Mouse (Mus musculus) liver, embryonic 14.5 days (tissue): Measurements from ENCODE around the gene Bmpr1b. TPM values are rescaled to one million over a fixed set of nuclear protein-coding genes. Genes with fewer than 3 reads are reported as not detected.
A peak's percentile ranks its signal among the peaks of the same experiment; 100 is the strongest.

Experiments used
- ATAC-seq: fragments of 200-750 bp; cut with Nextera tagmentation; 2 replicates; pipeline ENCODE4 v1.8.0; 2017; ENCODE audit warnings: moderate number of reproducible peaks, mild to moderate bottlenecking, moderate library complexity; ENCODE audit not compliant: insufficient read depth
- DNase-seq, 3 experiments: peaks; one replicate each; pipeline ENCODE4 v3.0.0-alpha.2; 2012 to 2013; ENCODE audit warnings: low read depth in 3 of 3, low spot score in 3 of 3
- H3K27ac ChIP-seq: fragments of 300-500 bp; sonication (generic); 2 replicates; pipeline ENCODE4 v1.5.1; 2014; ENCODE audit warnings: moderate library complexity, mild to moderate bottlenecking, control low read depth, inconsistent platforms
- H3K27me3 ChIP-seq: fragments of 300-500 bp; sonication (generic); 2 replicates; pipeline ENCODE4 v1.6.1; 2014; ENCODE audit warnings: mild to moderate bottlenecking, low read length, moderate library complexity; ENCODE audit not compliant: control insufficient read depth, insufficient read depth
- H3K36me3 ChIP-seq: fragments of 300-500 bp; sonication (generic); replicated peaks from 2 replicates; pipeline ENCODE4 v1.6.1; 2014; ENCODE audit warnings: low read depth; ENCODE audit not compliant: control insufficient read depth, insufficient read depth
- H3K4me1 ChIP-seq, 2 experiments: fragments of 200-500 bp in 1 of 2; fragments of 300-500 bp in 1 of 2; sonication (generic) in 1 of 2; replicated peaks; 2 replicates each; pipeline ENCODE4 v1.6.1; 2012 to 2014; ENCODE audit warnings: antibody characterized with exemption in 1 of 2, inconsistent platforms in 1 of 2, low read length in 1 of 2; ENCODE audit not compliant: control insufficient read depth in 2 of 2, insufficient read depth in 2 of 2
- H3K4me2 ChIP-seq: fragments of 300-500 bp; sonication (generic); 2 replicates; pipeline ENCODE4 v1.6.1; 2014; ENCODE audit warnings: low read depth, mild to moderate bottlenecking, control low read depth, moderate library complexity
- H3K4me3 ChIP-seq, 2 experiments: fragments of 200-500 bp in 1 of 2; fragments of 300-500 bp in 1 of 2; sonication (generic) in 1 of 2; 2 replicates each; pipeline ENCODE4 v1.5.1; 2012 to 2014; ENCODE audit warnings: low read depth in 2 of 2, low read length in 2 of 2, mild to moderate bottlenecking in 2 of 2, control low read depth in 1 of 2, inconsistent platforms in 1 of 2, moderate library complexity in 1 of 2; ENCODE audit not compliant: insufficient read depth in 1 of 2
- H3K9ac ChIP-seq: fragments of 300-500 bp; sonication (generic); replicated peaks from 2 replicates; pipeline ENCODE4 v1.6.1; 2014; ENCODE audit warnings: mild to moderate bottlenecking, control low read depth, moderate library complexity
- H3K9me3 ChIP-seq: fragments of 300-500 bp; sonication (generic); 2 replicates; pipeline ENCODE4 v1.6.1; 2016; ENCODE audit warnings: low read length, mixed read lengths; ENCODE audit not compliant: control insufficient read depth
- CTCF ChIP-seq: IDR thresholded peaks from 2 replicates; pipeline ENCODE4 v1.5.1; 2016; ENCODE audit warnings: antibody characterized with exemption, low read depth, control low read depth
- EP300 ChIP-seq: IDR thresholded peaks from 2 replicates; pipeline ENCODE4 v1.6.1; 2016; ENCODE audit warnings: antibody characterized with exemption, low read depth
- WGBS: fragments of 180-500 bp; shearing (Covaris S2); extraction: QIAGEN DNeasy Blood & Tissue Kit; methylation state at CpG from one replicate; pipeline ENCODE4 v1.1.7; 2014; ENCODE audit not compliant: insufficient replicate concordance; 5-methylcytosine and 5-hydroxymethylcytosine counted together
- polyA plus RNA-seq, 2 experiments: library from polyadenylated mRNA; depleted of rRNA in 1 of 2; stranded (reverse) in 1 of 2; unstranded in 1 of 2; fragments of >200 nt; fragmentation: Nextera tagmentation in 1 of 2; extraction: Ambion mirVana in 1 of 2; gene quantifications; 2 replicates each; pipeline versions ENCODE4 v1.2.1 to v1.2.3; 2012 to 2014

The Bmpr1b gene
- polyA plus RNA-seq, 2 experiments, result 0.03 to 0.05 TPM

DNA sequence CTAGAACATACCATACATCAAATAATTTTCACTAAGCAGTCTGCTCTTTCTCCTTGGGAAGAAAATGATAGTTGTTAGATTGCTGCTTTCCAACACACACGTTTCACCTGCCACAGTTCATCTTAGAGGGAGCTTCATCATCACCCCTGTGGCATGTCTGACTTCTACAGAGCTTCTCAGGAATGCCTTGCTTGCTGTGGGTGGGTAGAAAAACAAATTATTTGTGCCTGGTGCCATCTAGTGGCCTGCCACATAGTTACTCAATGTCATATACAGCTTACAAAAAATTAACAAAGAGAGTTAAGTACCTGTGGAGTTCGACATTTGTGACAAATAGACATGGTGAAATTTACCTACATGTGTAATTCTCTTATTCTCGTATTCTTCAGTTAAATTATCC lies 338.1 kb downstream of the Bmpr1b start:
- no peak overlapping the region for H3K4me2 ChIP-seq
- ATAC-seq (no peak), DNase-seq (no peak)
- H3K4me3 ChIP-seq, result no peak overlapping the region
- H3K36me3 ChIP-seq, result no peaks in the 10 kb centered on the region
- no peaks in the 10 kb centered on the region for H3K9me3 ChIP-seq
- H3K27ac ChIP-seq, result no peak overlapping the region
- no peaks in the 10 kb centered on the region for H3K27me3 ChIP-seq
- WGBS, result 11% methylated on average over 3 of the region's 3 CpGs
- TF ChIP-seq EP300 (no peak), CTCF (peak; percentile 39)
- H3K4me1 ChIP-seq, result no peaks in the 10 kb centered on the region
- H3K9ac ChIP-seq, result no peak overlapping the region

DNA sequence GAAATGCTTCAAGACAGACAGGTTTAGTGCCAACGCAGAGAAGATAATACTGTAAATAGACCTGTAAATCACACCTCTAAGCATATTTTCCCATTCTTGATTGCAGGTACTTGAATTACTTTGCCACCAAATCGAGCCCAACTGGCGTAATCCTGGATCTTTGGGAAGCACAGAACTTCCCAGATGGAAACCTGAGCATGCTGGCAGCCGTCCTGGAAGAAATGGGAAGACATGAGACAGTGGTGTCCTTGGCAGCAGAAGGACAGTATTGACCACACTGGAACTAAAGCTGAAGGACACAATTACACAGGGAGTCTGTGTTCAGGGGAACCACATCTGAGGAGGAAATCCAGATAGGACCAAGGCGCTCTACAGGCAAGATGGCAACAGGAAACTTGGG lies 340.9 kb downstream of the Bmpr1b start:
- no peak for ATAC-seq
- H3K27me3 ChIP-seq, result no peaks in the 10 kb centered on the region
- no peak overlapping the region for H3K27ac ChIP-seq
- no peak for DNase-seq
- TF ChIP-seq EP300 (no peak), CTCF (no peak)
- WGBS, result 61% methylated on average over 5 of the region's 5 CpGs
- H3K4me2 ChIP-seq, result no peak overlapping the region
- no peaks in the 10 kb centered on the region for H3K4me1 ChIP-seq
- no peaks in the 10 kb centered on the region for H3K9me3 ChIP-seq
- no peaks in the 10 kb centered on the region for H3K36me3 ChIP-seq
- no peak overlapping the region for H3K9ac ChIP-seq
- no peak overlapping the region for H3K4me3 ChIP-seq

DNA sequence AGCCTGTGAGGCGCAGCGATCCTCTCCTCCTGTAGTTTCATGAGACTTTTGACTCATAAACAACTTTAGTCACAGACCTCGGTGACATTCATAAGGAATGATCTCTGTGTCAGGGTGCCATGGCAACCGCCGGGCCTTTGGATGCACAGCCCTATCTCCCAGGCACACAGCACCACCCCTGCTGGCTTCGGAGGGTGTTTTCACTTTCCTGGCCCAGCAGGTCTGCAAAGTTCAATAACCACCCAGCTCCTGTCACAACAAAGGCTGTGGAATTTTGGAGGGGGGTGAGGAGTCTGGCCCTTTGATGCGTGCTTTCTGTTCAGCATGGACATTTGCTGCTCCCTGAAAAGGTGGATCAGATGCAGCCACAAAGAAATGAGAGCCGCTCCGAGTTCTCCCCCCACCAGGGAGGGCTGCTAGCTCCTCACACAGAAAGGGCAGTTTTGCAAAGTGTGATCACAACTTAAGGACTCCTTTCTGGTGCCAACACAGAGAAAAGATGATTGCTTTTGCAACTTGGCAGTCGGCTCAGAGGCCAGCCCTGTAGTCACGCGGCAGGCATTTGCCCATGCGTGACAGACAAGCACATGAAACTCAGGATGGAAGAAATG lies 349.8 kb downstream of the Bmpr1b start:
- no peak overlapping the region for H3K27ac ChIP-seq
- no peaks in the 10 kb centered on the region for H3K9me3 ChIP-seq
- no peaks in the 10 kb centered on the region for H3K27me3 ChIP-seq
- DNase-seq (no peak), ATAC-seq (no peak)
- no peak overlapping the region for H3K9ac ChIP-seq
- H3K4me3 ChIP-seq, result no peak overlapping the region
- no peak overlapping the region for H3K4me2 ChIP-seq
- WGBS, result 57% methylated on average over 13 of the region's 13 CpGs
- no peaks in the 10 kb centered on the region for H3K36me3 ChIP-seq
- TF ChIP-seq EP300 (no peak), CTCF (no peak)
- H3K4me1 ChIP-seq, result no peaks in the 10 kb centered on the region

DNA sequence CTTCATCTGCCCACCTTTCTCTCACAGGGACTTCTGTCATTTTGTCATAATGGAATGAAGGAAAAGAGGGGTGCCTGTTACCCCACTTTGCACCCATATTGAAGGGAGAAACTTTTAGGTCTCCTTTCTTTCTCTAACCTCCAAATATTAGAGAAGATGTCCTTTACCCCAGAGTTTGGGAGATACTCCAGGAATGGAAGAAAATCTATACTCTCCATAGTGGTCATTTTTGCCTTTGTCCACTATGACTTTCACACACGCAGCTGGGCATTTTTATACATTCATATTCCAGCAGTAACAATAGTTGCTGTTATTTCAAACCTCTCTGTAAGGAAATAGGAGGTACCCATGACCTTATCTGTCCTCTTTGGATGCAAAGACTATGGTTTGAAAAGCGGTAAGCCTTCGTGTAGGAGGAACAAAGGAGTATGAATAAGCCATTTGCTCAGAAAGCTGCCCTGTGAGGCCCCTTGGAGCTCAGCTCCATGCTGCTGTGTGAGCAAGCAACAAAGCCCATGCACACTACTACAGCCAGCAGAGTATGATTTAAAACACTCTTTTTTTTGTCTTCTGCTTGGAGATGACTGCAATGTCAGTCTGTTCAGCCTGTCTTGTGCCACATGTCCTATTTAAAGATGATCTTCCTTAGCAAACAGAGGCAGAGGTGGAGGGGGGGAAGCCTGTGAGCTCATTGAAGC lies 350.5 kb downstream of the Bmpr1b start:
- H3K9me3 ChIP-seq, result no peaks in the 10 kb centered on the region
- DNase-seq (no peak), ATAC-seq (no peak)
- no peaks in the 10 kb centered on the region for H3K27me3 ChIP-seq
- no peak overlapping the region for H3K4me2 ChIP-seq
- H3K36me3 ChIP-seq, result no peaks in the 10 kb centered on the region
- TF ChIP-seq EP300, result no peak
- WGBS, result 44% methylated on average over 3 of the region's 3 CpGs
- H3K4me3 ChIP-seq, result no peak overlapping the region
- no peak overlapping the region for H3K9ac ChIP-seq
- no peak overlapping the region for H3K27ac ChIP-seq
- no peaks in the 10 kb centered on the region for H3K4me1 ChIP-seq

DNA sequence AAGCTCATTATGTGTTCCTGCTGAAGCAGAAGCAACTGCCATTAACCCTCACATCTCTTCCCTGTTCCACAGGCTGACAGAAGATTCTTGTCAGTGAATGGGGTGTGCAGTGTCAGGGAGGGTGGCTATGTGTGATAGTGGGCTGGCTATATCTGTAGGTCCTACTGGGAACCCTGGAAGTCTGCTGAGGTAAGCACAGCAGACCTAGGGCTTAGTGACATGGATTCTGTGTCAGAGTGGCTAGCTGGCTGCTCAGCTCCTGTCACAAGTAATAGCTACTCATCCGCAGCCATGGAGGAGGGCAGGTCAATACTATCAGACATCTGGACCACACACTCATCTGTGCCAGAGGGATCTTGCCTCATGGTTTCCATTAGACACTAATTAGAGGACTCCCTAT lies 354.4 kb downstream of the Bmpr1b start:
- Histone ChIP-seq H3K9me3 (no peaks in the 10 kb centered on the region), H3K9ac (no peak overlapping the region), H3K4me3 (no peak overlapping the region), H3K4me2 (no peak overlapping the region), H3K27me3 (no peaks in the 10 kb centered on the region), H3K27ac (no peak overlapping the region), H3K4me1 (no peaks in the 10 kb centered on the region), H3K36me3 (no peaks in the 10 kb centered on the region)
- 79% methylated on average over 1 of the region's 1 CpGs for WGBS
- no peak for DNase-seq
- TF ChIP-seq CTCF, result no peak
- TF ChIP-seq EP300, result no peak
- ATAC-seq, result no peak
